Mouse (Mus musculus): ENCODE data around the gene Dnajc6. TPM values are rescaled to one million over a fixed set of nuclear protein-coding genes. Genes with fewer than 3 reads are reported as not detected.

The Dnajc6 gene
- polyA plus RNA-seq, 1 experiment from 2014 or later: 57.4 TPM

DNA sequence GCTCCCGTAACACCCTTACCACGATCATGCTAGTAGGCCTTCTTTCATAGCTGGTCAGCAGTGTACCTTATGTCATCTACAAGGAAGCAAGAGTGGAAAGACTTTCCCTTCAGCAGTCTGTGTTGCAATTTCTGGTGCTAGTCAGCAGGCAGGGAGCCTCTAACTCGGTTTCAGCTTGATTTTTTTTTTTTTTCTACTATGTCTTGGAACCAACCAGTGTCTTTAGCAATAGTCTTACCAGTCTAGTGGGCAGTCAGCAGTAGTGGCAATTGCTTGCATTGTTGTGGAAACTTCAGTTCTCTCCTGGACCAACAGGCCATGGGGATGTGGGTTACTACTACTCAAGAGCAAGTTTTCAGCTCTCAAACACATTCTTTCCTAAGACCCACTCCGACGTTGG is 78.9 kb downstream of the Dnajc6 start:
- ATAC-seq (ENCODE audit: low FRiP score): no peak
- Histone ChIP-seq H3K36me3 (no peaks in the 10 kb centered on the region), H3K4me1 (peaks cover 3% of the 10 kb centered on the region; the same call in 1 of the 2 replicates), H3K4me3 (replicated peaks) (no peak overlapping the region), H3K27ac (replicated peaks) (no peak overlapping the region), H3K4me2 (no peak overlapping the region), H3K27me3 (replicated peaks) (no peaks in the 10 kb centered on the region), H3K9me3 (replicated peaks) (no peaks in the 10 kb centered on the region), H3K9ac (replicated peaks) (no peak overlapping the region)
- WGBS: 80% methylated on average over 5 of the region's 5 CpGs

- no peak for ATAC-seq (ENCODE audit: low FRiP score)
- WGBS: 79% methylated on average over 7 of the region's 7 CpGs
- Histone ChIP-seq H3K27me3 (replicated peaks) (no peaks in the 10 kb centered on the region), H3K27ac (replicated peaks) (no peak overlapping the region), H3K36me3 (no peaks in the 10 kb centered on the region), H3K4me1 (no peaks in the 10 kb centered on the region), H3K4me2 (no peak overlapping the region), H3K4me3 (replicated peaks) (no peak overlapping the region), H3K9me3 (replicated peaks) (no peaks in the 10 kb centered on the region), H3K9ac (replicated peaks) (no peak overlapping the region)
These were observed 82.3 kb downstream of the Dnajc6 start for GRCm38 (mm10) chr4:101578720-101579119.

GRCm38 (mm10) chr4:101579517-101579916 is 83.1 kb downstream of the Dnajc6 start:
- no peaks in the 10 kb centered on the region for H3K9me3 ChIP-seq (replicated peaks)
- H3K4me1 ChIP-seq: peaks cover 1% of the 10 kb centered on the region
- H3K9ac ChIP-seq (replicated peaks): no peak overlapping the region
- 81% methylated on average over 5 of the region's 5 CpGs for WGBS
- no peak overlapping the region for H3K4me3 ChIP-seq (replicated peaks)
- no peaks in the 10 kb centered on the region for H3K36me3 ChIP-seq
- H3K4me2 ChIP-seq: no peak overlapping the region
- ATAC-seq (ENCODE audit: low FRiP score): no peak
- no peaks in the 10 kb centered on the region for H3K27me3 ChIP-seq (replicated peaks)
- no peak overlapping the region for H3K27ac ChIP-seq (replicated peaks)

DNA sequence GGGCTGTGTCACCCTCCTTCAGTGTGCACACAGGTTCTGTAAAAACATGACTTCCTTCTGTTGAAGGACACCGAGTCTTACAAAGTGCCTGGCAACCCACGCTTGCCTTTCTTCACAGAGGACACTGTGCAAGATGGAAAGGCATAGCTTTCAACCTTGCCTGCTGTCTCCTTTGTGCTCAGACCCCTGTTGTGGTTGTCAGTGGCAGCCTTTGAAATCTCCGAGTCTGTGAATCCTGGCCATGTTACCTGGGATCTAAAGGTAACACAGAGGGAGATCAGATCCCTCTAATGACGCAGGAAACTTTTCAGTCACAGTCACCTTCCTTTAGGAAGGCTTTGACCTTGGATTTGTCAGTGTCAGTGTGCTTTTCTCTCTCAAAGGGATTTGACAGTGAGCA is 84.7 kb downstream of the Dnajc6 start:
- Histone ChIP-seq H3K27me3 (replicated peaks) (no peaks in the 10 kb centered on the region), H3K36me3 (no peaks in the 10 kb centered on the region), H3K27ac (replicated peaks) (no peak overlapping the region), H3K4me3 (replicated peaks) (no peak overlapping the region), H3K4me2 (no peak overlapping the region), H3K9ac (replicated peaks) (no peak overlapping the region), H3K4me1 (peaks cover 9% of the 10 kb centered on the region), H3K9me3 (replicated peaks) (no peaks in the 10 kb centered on the region)
- no peak for ATAC-seq (ENCODE audit: low FRiP score)
- WGBS: 82% methylated on average over 4 of the region's 4 CpGs

DNA sequence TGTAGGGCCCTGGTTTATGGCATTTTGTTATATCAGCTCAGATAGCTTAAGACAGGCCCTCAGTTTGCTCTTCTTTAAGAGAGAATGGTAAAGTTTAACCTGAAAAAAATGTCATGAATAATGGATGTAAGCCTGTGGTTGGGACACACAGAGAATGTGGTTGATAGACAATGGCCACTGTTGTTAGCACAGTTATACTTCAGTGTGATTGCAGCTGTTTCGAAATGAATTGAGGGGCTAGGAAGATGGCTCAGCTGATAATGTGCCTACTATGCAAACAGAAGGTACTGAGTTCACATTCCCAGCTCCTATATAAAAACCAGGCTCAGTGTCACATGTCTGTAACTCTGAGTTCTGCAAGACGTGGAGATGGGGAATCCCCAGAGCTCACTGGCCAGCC is 86.4 kb downstream of the Dnajc6 start:
- Histone ChIP-seq H3K27me3 (replicated peaks) (no peaks in the 10 kb centered on the region), H3K9me3 (replicated peaks) (no peaks in the 10 kb centered on the region), H3K4me3 (replicated peaks) (no peak overlapping the region), H3K36me3 (no peaks in the 10 kb centered on the region), H3K27ac (replicated peaks) (no peak overlapping the region), H3K9ac (replicated peaks) (no peak overlapping the region), H3K4me1 (peaks cover 9% of the 10 kb centered on the region), H3K4me2 (no peak overlapping the region)
- 66% methylated on average over 2 of the region's 2 CpGs for WGBS
- no peak for ATAC-seq (ENCODE audit: low FRiP score)

- H3K4me3 ChIP-seq (replicated peaks): no peak overlapping the region
- ATAC-seq (ENCODE audit: low FRiP score): peak; percentile 36; the same call in 1 of the 2 replicates
- H3K4me1 ChIP-seq: peaks cover 9% of the 10 kb centered on the region
- no peak overlapping the region for H3K9ac ChIP-seq (replicated peaks)
- H3K27ac ChIP-seq (replicated peaks): peak overlapping the region; percentile 43
- peak overlapping the region; percentile 11; the same call in 1 of the 2 replicates for H3K4me2 ChIP-seq
- no peaks in the 10 kb centered on the region for H3K36me3 ChIP-seq
- H3K9me3 ChIP-seq (replicated peaks): no peaks in the 10 kb centered on the region
- H3K27me3 ChIP-seq (replicated peaks): no peaks in the 10 kb centered on the region
- 25% methylated on average over 19 of the region's 19 CpGs for WGBS
These were observed 88.3 kb downstream of the Dnajc6 start for GRCm38 (mm10) chr4:101584524-101585454.

- Histone ChIP-seq H3K36me3 (no peaks in the 10 kb centered on the region), H3K9ac (replicated peaks) (no peak overlapping the region), H3K4me2 (no peak overlapping the region), H3K27ac (replicated peaks) (peak overlapping the region; percentile 43), H3K9me3 (replicated peaks) (no peaks in the 10 kb centered on the region), H3K4me3 (replicated peaks) (no peak overlapping the region), H3K4me1 (peaks cover 9% of the 10 kb centered on the region), H3K27me3 (replicated peaks) (no peaks in the 10 kb centered on the region)
- ATAC-seq (ENCODE audit: low FRiP score): 0 out of 2 replicates have a peak, but pooled peaks have one; percentile 34
- WGBS: 59% methylated on average over 8 of the region's 8 CpGs
These were observed 89.2 kb downstream of the Dnajc6 start for GRCm38 (mm10) chr4:101585455-101586184.

DNA sequence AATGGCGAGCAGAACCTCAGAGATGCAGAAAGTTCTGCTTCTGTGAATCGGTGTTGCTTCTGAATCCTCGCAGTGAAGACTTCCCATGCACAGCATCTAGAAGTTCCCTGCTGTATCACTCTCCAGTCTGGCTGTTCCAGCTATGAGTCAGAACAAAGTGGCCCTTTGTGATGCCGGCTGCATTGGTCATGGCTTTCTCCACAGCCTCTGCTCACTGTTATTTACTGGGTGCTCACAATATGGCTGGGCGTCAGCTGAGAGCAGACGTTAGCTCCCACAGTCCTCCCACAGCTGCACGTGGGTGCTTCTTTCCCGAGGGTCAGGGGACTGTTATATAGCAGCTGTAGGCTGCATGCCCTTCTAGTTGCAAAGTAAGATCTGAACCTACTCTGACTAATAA is 92.5 kb downstream of the Dnajc6 start:
- H3K27ac ChIP-seq (replicated peaks): no peak overlapping the region
- H3K4me1 ChIP-seq: peaks cover 9% of the 10 kb centered on the region
- WGBS: 35% methylated on average over 8 of the region's 8 CpGs
- no peaks in the 10 kb centered on the region for H3K36me3 ChIP-seq
- no peak overlapping the region for H3K4me3 ChIP-seq (replicated peaks)
- ATAC-seq (ENCODE audit: low FRiP score): no peak
- H3K9ac ChIP-seq (replicated peaks): no peak overlapping the region
- H3K27me3 ChIP-seq (replicated peaks): no peaks in the 10 kb centered on the region
- no peaks in the 10 kb centered on the region for H3K9me3 ChIP-seq (replicated peaks)
- H3K4me2 ChIP-seq: no peak overlapping the region

- 85% methylated on average over 3 of the region's 3 CpGs for WGBS
- Histone ChIP-seq H3K27me3 (replicated peaks) (no peaks in the 10 kb centered on the region), H3K4me2 (no peak overlapping the region), H3K9ac (replicated peaks) (no peak overlapping the region), H3K27ac (replicated peaks) (no peak overlapping the region), H3K36me3 (no peaks in the 10 kb centered on the region), H3K9me3 (replicated peaks) (no peaks in the 10 kb centered on the region), H3K4me3 (replicated peaks) (no peak overlapping the region), H3K4me1 (peaks cover 5% of the 10 kb centered on the region)
- ATAC-seq (ENCODE audit: low FRiP score): no peak
These were observed 93.3 kb downstream of the Dnajc6 start for GRCm38 (mm10) chr4:101589771-101590170.

DNA sequence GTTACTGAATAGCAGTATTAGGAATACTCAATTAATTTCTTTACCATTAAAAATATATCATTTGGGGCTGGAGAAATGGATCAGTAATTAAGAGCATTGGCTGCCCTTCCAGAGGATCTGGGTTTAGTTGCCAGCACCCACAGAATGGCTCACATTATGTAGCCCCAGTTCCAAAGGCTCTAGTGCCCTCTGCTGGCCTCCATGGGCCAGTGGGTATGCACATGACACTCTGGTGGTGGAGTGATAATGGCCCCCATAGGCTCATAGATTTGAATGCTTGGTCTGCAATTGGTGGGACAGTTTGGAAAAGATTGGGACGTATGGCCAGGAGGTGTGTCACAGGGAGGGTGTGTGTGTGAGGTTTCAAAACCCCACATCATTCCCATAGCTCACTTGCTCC is 95.0 kb downstream of the Dnajc6 start:
- H3K9me3 ChIP-seq (replicated peaks): no peaks in the 10 kb centered on the region
- H3K27ac ChIP-seq (replicated peaks): no peak overlapping the region
- no peak for ATAC-seq (ENCODE audit: low FRiP score)
- no peak overlapping the region for H3K9ac ChIP-seq (replicated peaks)
- no peaks in the 10 kb centered on the region for H3K27me3 ChIP-seq (replicated peaks)
- H3K4me2 ChIP-seq: no peak overlapping the region
- H3K36me3 ChIP-seq: no peaks in the 10 kb centered on the region
- no peaks in the 10 kb centered on the region; the same call in 1 of the 2 replicates for H3K4me1 ChIP-seq
- WGBS: 83% methylated on average over 1 of the region's 1 CpGs
- H3K4me3 ChIP-seq (replicated peaks): no peak overlapping the region

DNA sequence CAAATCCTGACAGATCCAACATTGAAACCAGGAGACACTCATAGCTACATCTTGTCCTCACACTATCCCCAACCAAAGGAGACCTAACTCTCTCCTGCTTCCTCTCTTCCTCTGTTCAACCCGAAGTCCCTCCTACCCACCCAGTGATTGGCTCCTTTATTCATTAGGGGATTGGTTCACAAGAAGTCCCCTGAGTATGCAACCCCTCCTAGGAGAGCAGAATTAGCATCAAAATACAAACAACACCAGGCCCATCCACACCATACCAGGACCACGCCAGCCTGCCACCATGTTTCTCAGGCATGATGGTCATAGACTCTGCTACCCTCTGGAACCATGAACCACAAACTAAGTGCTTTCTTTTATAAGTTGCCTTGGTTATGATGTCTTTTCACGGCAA is 96.0 kb downstream of the Dnajc6 start:
- Histone ChIP-seq H3K27ac (replicated peaks) (no peak overlapping the region), H3K9ac (replicated peaks) (no peak overlapping the region), H3K4me1 (no peaks in the 10 kb centered on the region; the same call in 1 of the 2 replicates), H3K36me3 (no peaks in the 10 kb centered on the region), H3K27me3 (replicated peaks) (no peaks in the 10 kb centered on the region), H3K9me3 (replicated peaks) (no peaks in the 10 kb centered on the region), H3K4me3 (replicated peaks) (no peak overlapping the region), H3K4me2 (no peak overlapping the region)
- 89% methylated on average over 3 of the region's 3 CpGs for WGBS
- no peak for ATAC-seq (ENCODE audit: low FRiP score)

GRCm38 (mm10) chr4:101601758-101602157 is 105.3 kb downstream of the Dnajc6 start:
- Histone ChIP-seq H3K9ac (replicated peaks) (no peak overlapping the region), H3K27ac (replicated peaks) (no peak overlapping the region), H3K4me2 (no peak overlapping the region), H3K9me3 (replicated peaks) (no peaks in the 10 kb centered on the region), H3K4me1 (no peaks in the 10 kb centered on the region), H3K36me3 (peaks cover 22% of the 10 kb centered on the region; the same call in 1 of the 2 replicates), H3K4me3 (replicated peaks) (no peak overlapping the region), H3K27me3 (replicated peaks) (no peaks in the 10 kb centered on the region)
- ATAC-seq (ENCODE audit: low FRiP score): no peak

Data from neural tube, embryonic 15.5 days (tissue).